Comparison of ENCODE assay signal across 27 mouse cellular contexts in the genomic region with DNA sequence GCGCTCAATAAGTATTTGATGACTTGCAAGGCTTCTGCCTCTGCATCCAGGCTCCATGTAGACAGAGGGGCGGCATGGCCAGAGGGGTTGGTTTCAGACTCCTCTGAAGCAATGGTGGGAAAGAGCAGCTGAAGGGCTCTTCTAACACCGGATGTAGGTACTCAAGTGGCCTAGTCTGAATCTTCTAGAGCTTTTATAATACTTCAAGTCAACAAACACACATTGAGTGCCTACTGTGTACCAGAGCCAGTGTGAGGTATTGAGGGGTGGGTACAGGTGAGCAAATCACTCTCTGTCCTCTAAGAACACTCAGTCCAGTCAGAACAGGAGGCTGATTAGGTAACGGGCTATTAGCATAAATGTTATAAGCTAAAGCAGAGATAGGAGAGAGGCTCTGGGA. TPM values are rescaled to one million over a fixed set of nuclear protein-coding genes. Genes with fewer than 3 reads are reported as not detected.
DNase-seq lines count a peak whose midpoint lies in the region; ATAC-seq and TF ChIP-seq lines count a peak whose summit lies in the region.
"Had no signal": no experiment of that assay in that cellular context is flagged by ENCODE, and none has a peak within 500 bp of the region (broad histone marks: within the 10 kb centered on the region; RNA-seq: fewer than 3 reads in every experiment).

No protein-coding gene starts in this region.

- DNase-seq in lung, embryonic 14.5 days: peak; percentile 37
- DNase-seq in lung, postnatal 0 days (ENCODE audit: low spot score): peak; percentile 92
- DNase-seq in lung, postnatal 25 days (ENCODE audit: low spot score): peak; percentile 76
- no peak for DNase-seq in testis, postnatal 10 days (ENCODE audit: low spot score)
- no peak for DNase-seq in ovary, adult 18-20 months (ENCODE audit: low spot score)
- no peak for DNase-seq in thymus, postnatal 10 days (ENCODE audit: low spot score in 2 of 2)
- DNase-seq: adrenal gland, adult 2 months; adrenal gland, postnatal 25 days; cerebellum, adult 11-12 months; cerebellum, adult 8-10 months; cerebellum, postnatal 10 days; cerebellum, postnatal 36 days; embryo, embryonic 11 days; gastrocnemius, postnatal 14 days; heart, adult 18-20 months; heart, postnatal 14 days; heart, postnatal 4 days had no signal

- TF ChIP-seq CTCF in lung, embryonic 14.5 days (IDR thresholded peaks at IDR 0.05; ENCODE audit: low read depth): no peak
- no peak for TF ChIP-seq CTCF in lung, postnatal 0 days (IDR thresholded peaks at IDR 0.05)

- no peak overlapping the region for H3K4me3 ChIP-seq in lung, embryonic 14.5 days (ENCODE audit: low read depth, low read length)
- no peak overlapping the region for H3K4me3 ChIP-seq in lung, postnatal 0 days (ENCODE audit: low read depth, low read length)
- H3K4me3 ChIP-seq: embryonic facial prominence, embryonic 10.5 days; embryonic facial prominence, embryonic 13.5 days; erythroblast, embryonic 14.5 days; forebrain, embryonic 12.5 days; heart, embryonic 10.5 days; heart, embryonic 13.5 days; hindbrain, embryonic 12.5 days; hindbrain, embryonic 15.5 days had no signal

- WGBS in lung, embryonic 14.5 days: 73% methylated on average over 4 of the region's 4 CpGs
- WGBS in lung, postnatal 0 days: 63% methylated on average over 4 of the region's 4 CpGs

- peak; percentile 76; the same call in 1 of the 2 replicates for ATAC-seq in lung, embryonic 14.5 days (ENCODE audit: insufficient read depth)
- peak; percentile 96 for ATAC-seq in lung, postnatal 0 days
- ATAC-seq: CD4-positive, CD25-positive, alpha-beta regulatory T cell, adult 4 months; forebrain, embryonic 16.5 days had no signal

- H3K9ac ChIP-seq in lung, embryonic 14.5 days: no peak overlapping the region
- no peak overlapping the region for H3K9ac ChIP-seq in lung, postnatal 0 days (replicated peaks; ENCODE audit: low read depth)
- H3K9ac ChIP-seq: embryonic facial prominence, embryonic 13.5 days; forebrain, embryonic 12.5 days; heart, embryonic 13.5 days; hindbrain, embryonic 12.5 days; hindbrain, embryonic 15.5 days had no signal

- H3K27ac ChIP-seq in lung, embryonic 14.5 days (ENCODE audit: low read depth): no peak overlapping the region
- H3K27ac ChIP-seq in lung, postnatal 0 days (ENCODE audit: low read length): 0 out of 2 replicates have a peak overlapping the region, but pooled peaks have one; percentile 76
- H3K27ac ChIP-seq: embryonic facial prominence, embryonic 10.5 days; embryonic facial prominence, embryonic 13.5 days; forebrain, embryonic 12.5 days; heart, embryonic 10.5 days; heart, embryonic 13.5 days; hindbrain, embryonic 12.5 days; hindbrain, embryonic 15.5 days had no signal

- TF ChIP-seq EP300 in lung, postnatal 0 days (IDR thresholded peaks at IDR 0.05): peak; percentile 99

- H3K36me3 ChIP-seq in lung, embryonic 14.5 days (ENCODE audit: insufficient read depth): peaks cover 34% of the 10 kb centered on the region
- H3K36me3 ChIP-seq in lung, postnatal 0 days (ENCODE audit: insufficient read depth, low read length): no peaks in the 10 kb centered on the region

- no peaks in the 10 kb centered on the region for H3K4me1 ChIP-seq in lung, embryonic 14.5 days (ENCODE audit: insufficient read depth)
- H3K4me1 ChIP-seq in lung, postnatal 0 days (ENCODE audit: insufficient read depth, low read depth, low read length): no peaks in the 10 kb centered on the region
- H3K4me1 ChIP-seq: embryonic facial prominence, embryonic 10.5 days; embryonic facial prominence, embryonic 13.5 days; forebrain, embryonic 12.5 days; heart, embryonic 10.5 days; heart, embryonic 13.5 days; hindbrain, embryonic 12.5 days; hindbrain, embryonic 15.5 days had no signal

- no peaks in the 10 kb centered on the region for H3K9me3 ChIP-seq in lung, embryonic 14.5 days (ENCODE audit: low read depth, low read length)
- no peaks in the 10 kb centered on the region for H3K9me3 ChIP-seq in lung, postnatal 0 days (ENCODE audit: low read length)
- H3K9me3 ChIP-seq: embryonic facial prominence, embryonic 10.5 days; embryonic facial prominence, embryonic 13.5 days; forebrain, embryonic 12.5 days; heart, embryonic 10.5 days; heart, embryonic 13.5 days; hindbrain, embryonic 12.5 days; hindbrain, embryonic 15.5 days had no signal

- H3K27me3 ChIP-seq in lung, embryonic 14.5 days (ENCODE audit: insufficient read depth, low read length): no peaks in the 10 kb centered on the region
- no peaks in the 10 kb centered on the region for H3K27me3 ChIP-seq in lung, postnatal 0 days (replicated peaks; ENCODE audit: insufficient read depth, low read length)
- H3K27me3 ChIP-seq: embryonic facial prominence, embryonic 13.5 days; forebrain, embryonic 12.5 days; heart, embryonic 13.5 days; hindbrain, embryonic 12.5 days; hindbrain, embryonic 15.5 days had no signal

- H3K4me2 ChIP-seq in lung, embryonic 14.5 days: no peak overlapping the region
- H3K4me2 ChIP-seq in lung, postnatal 0 days (replicated peaks; ENCODE audit: low read depth, low read length): no peak overlapping the region
- H3K4me2 ChIP-seq: embryonic facial prominence, embryonic 13.5 days; forebrain, embryonic 12.5 days; heart, embryonic 13.5 days; hindbrain, embryonic 12.5 days; hindbrain, embryonic 15.5 days had no signal

RNA-seq across cellular contexts. Expression of a gene that starts 28.5 kb away (rescaled TPM):
- 45.6 and 46.0 TPM in 2 replicates for polyA plus RNA-seq in lung, embryonic 14.5 days (2014; fragmentation: Nextera tagmentation; extraction: Ambion mirVana)
- 25.2 and 26.0 TPM in 2 replicates for polyA plus RNA-seq in lung, postnatal 0 days (2015; fragmentation: Nextera tagmentation; extraction: Ambion mirVana)

RNA-seq across cellular contexts. Expression of a gene that starts 30.1 kb away (rescaled TPM):
- 52.5 and 54.7 TPM in 2 replicates for polyA plus RNA-seq in lung, embryonic 14.5 days (2014; fragmentation: Nextera tagmentation; extraction: Ambion mirVana)
- polyA plus RNA-seq in lung, postnatal 0 days (2015; fragmentation: Nextera tagmentation; extraction: Ambion mirVana): 24.0 and 30.7 TPM in 2 replicates

RNA-seq across cellular contexts. Expression of a gene that starts 30.2 kb away (rescaled TPM):
- polyA plus RNA-seq in lung, embryonic 14.5 days (2014; fragmentation: Nextera tagmentation; extraction: Ambion mirVana): 26.4 and 27.2 TPM in 2 replicates
- polyA plus RNA-seq in lung, postnatal 0 days (2015; fragmentation: Nextera tagmentation; extraction: Ambion mirVana): 14.6 and 15.0 TPM in 2 replicates

RNA-seq across cellular contexts. Expression of a gene that starts 59.9 kb away (rescaled TPM):
- polyA plus RNA-seq in lung, embryonic 14.5 days (2014; fragmentation: Nextera tagmentation; extraction: Ambion mirVana): 16.8 and 20.5 TPM in 2 replicates
- 3.0 and 3.9 TPM in 2 replicates for polyA plus RNA-seq in lung, postnatal 0 days (2015; fragmentation: Nextera tagmentation; extraction: Ambion mirVana)
- polyA plus RNA-seq: erythroblast, embryonic 14.5 days had no signal

Comparison
In these comparisons a context has a peak if more than half of its experiments do, and no peak if none do; other contexts are left out.
1. DNase-seq: peak in lung, embryonic 14.5 days (single experiment), lung, postnatal 0 days (single experiment) and lung, postnatal 25 days (single experiment); none in testis, postnatal 10 days (single experiment), ovary, adult 18-20 months (single experiment) and thymus, postnatal 10 days (0 of 2).